Mouse (Mus musculus) bone marrow, adult 2 months (tissue): ENCODE results near the gene Dnal4.

Experiments
- CTCF ChIP-seq: fragments of 200-500 bp; IDR thresholded peaks from 2 replicates; pipeline ENCODE4 v1.5.1; 2011; ENCODE audit warnings: low read length, control low read depth; ENCODE audit not compliant: control insufficient read depth, insufficient read depth
- POLR2A ChIP-seq: fragments of 200-500 bp; IDR thresholded peaks from 2 replicates; pipeline ENCODE4 v1.6.1; 2011; ENCODE audit warnings: low read depth, mild to moderate bottlenecking, control low read depth, low read length, borderline replicate concordance; ENCODE audit not compliant: control insufficient read depth

DNA sequence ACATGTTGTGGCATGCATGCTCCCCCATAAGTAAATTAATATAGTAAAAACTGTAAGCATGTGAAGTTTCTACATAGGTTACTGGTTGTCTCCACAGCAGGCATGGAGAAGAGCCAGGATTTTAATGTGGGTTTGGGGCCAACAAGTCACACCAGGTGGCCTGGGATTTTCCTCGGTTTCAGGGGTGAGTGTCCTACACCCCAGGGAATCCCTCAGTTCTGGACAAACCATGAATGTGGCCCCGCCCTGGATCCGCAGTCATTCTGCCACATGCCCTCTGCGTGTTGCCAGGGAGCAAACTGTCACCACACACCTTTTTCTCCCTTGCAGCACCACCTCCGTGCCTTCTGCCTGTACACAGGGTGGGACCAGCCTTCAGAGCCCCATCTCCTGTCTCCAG, 31.0 kb upstream of the Dnal4 start:
- TF ChIP-seq POLR2A (no peak), CTCF (no peak)
